Mouse (Mus musculus) mesoderm, embryonic 11.5 days (tissue): ENCODE measurements at regions not wholly inside any gene's neighbourhood (a gene's known extent, or its start where the extent isn't known, plus 50 kb on each side); places are given as distances from the start of the nearest gene placed in this dataset.

ENCODE experiments used
- DNase-seq: peaks from one replicate; pipeline ENCODE4 v3.0.0-alpha.2; 2012; ENCODE audit warnings: low read depth, low spot score

- DNase-seq = no peak
Measured at GRCm38 (mm10) chr11:48436712-48437111, 363.4 kb upstream of the Rack1 start.

GRCm38 (mm10) chr11:48431316-48431715 is 368.8 kb upstream of the Rack1 start:
- no peak for DNase-seq

- DNase-seq = no peak
Measured at GRCm38 (mm10) chr11:48427423-48427822, 372.7 kb upstream of the Rack1 start.

GRCm38 (mm10) chr11:48426446-48426845 is 373.7 kb upstream of the Rack1 start:
- no peak for DNase-seq

DNA sequence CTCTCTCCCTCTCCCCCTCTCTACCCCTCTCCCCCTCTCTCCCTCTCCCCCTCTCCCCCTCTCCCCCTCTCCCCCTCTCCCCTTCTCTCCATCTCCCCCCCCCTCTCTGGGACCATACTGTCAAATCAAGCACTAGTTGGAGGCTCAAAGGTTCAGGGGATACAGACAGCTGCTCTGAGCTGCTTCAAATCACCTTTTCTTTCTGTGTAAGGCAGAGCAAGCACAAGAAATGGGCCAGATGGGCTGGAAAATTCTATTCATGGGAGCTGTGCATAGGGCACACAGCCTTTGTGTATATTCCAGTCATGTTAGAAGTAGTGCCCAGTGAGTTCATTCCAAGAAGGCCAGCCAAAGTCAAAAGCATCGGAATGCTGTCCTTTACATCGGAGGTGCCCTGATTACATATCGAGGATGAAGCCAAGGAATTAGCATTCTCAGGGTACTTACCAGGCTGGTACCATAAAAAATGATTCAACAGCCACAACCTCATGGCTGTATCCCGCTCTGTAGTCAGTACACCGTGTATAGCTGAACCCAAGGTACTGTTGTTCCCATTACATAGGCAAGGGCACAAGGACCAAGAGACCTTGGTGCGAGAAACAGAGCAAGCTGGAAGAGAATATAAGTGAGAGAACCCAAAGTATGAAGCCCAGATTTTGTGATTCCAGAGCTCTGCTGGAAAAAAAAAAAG is 381.9 kb upstream of the Rack1 start:
- no peak for DNase-seq

GRCm38 (mm10) chr11:48417615-48418014 is 382.5 kb upstream of the Rack1 start:
- DNase-seq = no peak

DNA sequence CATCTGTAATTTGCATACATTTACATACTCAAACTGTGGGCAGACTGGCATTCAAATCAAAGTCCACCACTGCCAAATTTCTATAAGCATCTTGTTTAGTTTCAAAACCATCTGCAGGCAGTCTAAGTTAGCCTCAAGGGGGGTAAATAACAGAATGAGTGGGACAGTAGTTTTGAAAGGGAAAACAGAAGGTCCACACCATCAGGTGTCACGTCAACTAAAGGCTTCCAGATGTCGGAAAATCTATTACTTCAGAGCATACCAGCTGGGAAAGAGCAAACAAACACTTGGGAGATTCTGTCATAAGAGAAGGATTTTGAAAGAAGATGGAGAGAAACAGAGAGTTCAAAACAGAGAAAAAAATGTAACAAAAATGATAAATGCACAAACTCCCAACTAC is 402.1 kb upstream of the Rack1 start:
- DNase-seq = no peak

DNA sequence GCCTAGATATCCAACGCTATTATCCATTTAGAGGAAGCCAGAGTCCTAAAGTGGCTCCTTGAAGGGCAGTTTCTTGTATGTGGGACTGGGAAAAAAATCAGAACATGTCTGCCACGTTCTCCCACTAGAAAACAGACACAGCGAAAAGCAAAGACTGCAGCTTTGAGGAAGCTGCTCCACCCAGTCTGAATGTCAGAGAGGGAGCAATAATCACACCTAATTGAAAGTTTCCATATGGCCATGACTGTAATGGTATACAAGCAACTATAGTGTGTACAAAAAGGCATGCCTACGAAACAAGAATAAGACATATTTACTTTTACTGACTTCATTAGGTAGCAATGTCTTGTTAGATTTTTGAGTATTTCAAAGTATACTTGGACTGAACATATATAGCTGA is 392.7 kb upstream of the Sgcd start:
- no peak for DNase-seq

DNA sequence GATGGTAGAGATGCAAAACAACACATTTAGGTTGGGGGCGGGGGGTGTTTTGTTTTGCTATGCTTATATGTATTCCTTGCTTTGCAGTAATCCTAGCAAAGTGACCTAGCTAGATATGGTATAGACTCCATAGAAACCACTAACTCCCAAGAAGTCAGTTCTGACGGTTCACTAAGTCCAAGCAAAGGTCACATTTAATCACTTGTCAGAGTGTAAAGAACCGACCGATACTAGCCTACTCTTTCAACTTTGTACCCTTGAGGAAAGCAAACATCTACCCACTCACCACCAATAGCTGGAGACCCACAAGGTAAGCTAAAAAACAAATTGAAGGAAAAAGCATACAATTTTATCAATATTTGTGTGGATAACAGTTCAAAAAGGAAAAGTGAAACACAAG is 389.3 kb upstream of the Sgcd start:
- DNase-seq = no peak

DNA sequence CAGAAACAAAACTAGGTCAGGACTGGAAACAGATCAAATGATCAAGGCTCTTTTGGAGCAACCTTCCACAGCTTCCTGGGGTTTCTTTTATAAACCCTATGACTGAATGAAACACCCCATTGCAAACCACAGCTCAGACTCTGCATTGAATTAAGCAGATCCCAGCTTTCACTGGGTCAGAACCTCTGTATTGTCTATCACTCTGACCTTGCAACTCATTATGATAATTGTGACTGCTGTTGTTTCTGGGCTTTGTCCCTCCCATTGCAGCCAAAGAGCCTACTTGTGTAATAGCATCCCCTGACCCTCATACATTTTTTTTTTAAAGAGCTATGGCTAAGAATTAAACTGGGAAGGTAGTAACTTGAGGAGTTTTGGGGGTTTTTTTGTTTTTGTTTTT is 388.5 kb upstream of the Sgcd start:
- no peak for DNase-seq

GRCm38 (mm10) chr11:48351349-48352023 is 362.7 kb upstream of the Sgcd start:
- no peak for DNase-seq

DNA sequence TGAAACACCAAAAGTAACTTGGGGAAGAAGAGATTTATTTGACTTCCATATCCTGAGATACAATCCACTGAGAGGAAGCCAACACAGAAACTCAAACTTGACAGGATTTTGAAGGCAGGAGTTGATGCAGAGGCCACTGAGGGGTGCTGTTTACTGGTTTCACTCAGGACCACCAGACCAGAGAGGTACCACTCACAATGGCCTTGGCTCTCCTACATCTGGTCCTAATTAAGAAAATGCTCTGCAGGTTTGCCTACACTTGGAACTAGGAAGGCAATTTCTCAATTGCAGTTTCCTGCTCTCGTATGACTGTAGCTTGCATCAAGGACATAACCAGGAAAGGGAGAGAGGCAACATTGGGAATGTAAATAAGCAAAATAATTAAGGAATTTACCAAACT is 325.7 kb upstream of the Sgcd start:
- peak; percentile 51 for DNase-seq

- DNase-seq = no peak
Measured at GRCm38 (mm10) chr11:48295370-48295769, 306.6 kb upstream of the Sgcd start.

DNA sequence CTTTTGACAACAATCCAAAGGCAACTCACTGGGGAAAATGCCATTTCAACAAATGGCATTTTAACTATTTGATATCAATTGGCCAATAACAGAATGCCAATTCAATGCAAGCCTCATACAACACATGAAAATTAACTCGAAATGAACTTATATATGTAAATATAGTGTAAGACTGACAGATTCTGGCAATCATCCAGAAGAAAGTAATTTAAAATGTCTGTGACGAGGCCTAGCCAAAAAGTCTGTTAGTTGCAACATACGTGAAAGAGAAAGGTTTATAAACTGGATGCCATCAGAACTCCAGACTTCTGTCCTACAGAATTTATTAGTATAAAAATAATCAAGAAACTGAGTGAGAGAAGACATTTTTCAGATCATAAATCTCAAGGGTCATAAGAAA is 273.7 kb upstream of the Sgcd start:
- DNase-seq = no peak

DNA sequence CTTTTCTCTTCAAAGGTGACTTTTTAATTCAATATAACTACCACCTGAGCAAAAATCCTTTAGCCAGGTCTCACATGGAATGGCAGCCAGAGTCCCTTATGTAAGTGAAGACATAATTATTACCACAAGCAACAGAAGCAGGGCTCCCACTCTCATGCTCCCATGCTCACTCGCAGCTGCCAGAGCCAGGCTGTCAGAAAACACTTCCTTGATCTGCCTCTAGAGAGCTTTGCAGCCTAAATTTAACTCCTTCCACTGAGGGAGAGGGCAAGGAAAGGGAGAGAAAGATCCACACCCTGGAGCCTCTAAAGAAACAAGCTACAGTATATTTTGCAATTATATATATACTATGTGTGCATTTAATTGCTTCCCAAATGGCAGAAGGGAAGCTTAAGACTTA is 272.3 kb upstream of the Sgcd start:
- no peak for DNase-seq

- no peak for DNase-seq
Measured at GRCm38 (mm10) chr11:48250678-48251317, 262.0 kb upstream of the Sgcd start.

GRCm38 (mm10) chr11:48249315-48249714 is 260.5 kb upstream of the Sgcd start:
- DNase-seq = no peak

DNA sequence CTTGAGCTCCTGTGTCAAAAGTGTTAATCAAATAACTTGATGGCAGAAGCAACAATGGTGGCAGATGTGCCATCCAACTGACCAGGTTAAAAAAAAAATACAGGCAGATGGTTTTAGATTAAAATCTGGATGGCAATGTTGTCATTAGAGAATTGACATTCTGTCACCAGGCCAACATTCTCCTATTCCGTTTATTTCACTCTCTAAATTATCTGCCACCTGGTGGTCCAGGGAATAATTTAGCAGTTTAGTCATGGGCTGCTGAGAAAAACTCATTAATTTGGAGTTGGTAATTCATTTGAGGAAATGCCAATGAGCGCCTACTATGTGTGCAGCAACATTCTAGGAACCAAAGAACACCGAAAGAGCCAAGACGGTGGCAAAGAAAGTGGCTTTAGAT is 232.4 kb upstream of the Sgcd start:
- no peak for DNase-seq

DNA sequence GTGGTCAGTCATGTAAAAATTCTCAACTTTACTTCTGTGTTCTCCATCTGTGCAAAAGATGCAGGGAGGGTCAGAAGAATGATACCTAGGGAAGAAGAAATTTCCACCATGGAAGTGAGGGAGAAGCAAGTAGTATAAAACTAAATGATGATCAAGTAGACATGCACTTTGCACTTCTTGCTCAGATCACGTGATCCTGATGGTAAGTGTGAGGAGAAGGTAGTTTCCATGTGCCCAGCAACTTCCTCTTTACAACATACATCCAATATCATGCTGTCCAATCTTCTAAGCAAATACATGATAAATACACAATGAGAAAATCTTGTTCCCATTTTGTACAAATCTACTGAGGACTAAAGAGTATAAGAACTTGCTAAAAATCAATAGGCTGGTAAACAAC is 230.4 kb upstream of the Sgcd start:
- DNase-seq = no peak

DNA sequence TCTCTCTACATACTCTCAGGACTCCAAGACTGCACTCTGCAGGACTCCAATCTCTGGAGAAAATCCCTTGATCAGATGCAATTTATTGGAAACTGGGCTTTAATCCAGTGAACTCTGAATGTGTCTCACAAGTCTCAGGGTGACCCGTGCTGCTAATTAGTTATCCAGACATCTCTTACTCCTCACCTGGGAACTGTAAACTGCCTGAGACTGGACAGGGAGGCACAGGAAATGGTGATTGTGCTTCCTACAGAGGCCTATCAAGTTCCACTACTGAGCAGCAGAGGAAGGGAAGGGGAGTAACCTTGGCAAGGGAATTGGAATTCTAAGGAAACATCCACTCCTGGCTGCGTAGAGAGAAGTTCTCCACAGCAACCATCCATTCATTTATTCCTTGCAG is 228.0 kb upstream of the Sgcd start:
- no peak for DNase-seq

DNA sequence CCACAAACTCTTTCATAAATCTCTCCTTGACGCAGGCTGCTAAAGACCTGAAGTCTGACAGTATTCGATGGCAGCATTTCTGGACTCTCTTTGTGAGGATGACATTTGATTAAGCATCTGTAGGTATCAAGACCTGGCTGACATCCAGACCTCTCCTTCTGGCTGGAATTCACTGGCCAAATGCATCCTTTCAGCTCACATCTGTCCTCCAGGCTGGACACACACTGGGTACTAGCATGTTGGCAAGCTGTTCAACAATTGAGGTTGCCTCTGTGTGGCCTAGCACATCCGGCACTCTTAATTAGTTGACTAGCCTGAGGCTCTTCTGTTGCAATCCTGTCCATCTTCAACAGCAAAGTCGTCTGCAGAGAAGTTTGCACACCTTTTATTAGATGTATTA is 197.8 kb upstream of the Sgcd start:
- DNase-seq = no peak

GRCm38 (mm10) chr11:48178943-48179342 is 190.2 kb upstream of the Sgcd start:
- peak; percentile 15 for DNase-seq

GRCm38 (mm10) chr11:48178174-48178573 is 189.4 kb upstream of the Sgcd start:
- no peak for DNase-seq
